Mouse (Mus musculus): Measurements from ENCODE around the gene Mpzl1.

DNA sequence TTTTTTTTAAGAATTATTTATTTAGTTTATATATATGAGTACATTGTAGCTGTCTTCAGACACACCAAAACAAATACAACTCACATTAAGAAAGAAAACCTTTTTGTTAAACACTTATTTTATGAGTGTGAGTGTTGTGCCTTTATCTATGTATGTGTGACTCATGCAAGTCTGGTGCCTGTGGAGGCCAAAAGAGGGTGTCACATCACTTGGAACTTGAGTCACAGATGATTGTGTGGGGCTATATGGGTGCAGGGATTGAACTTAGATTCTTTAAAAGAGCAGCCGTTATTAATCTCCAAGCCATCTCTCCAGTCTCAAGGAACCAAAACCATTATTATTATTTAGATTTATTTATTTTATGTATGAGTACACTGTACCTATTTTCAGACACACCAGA, 48.0 kb downstream of the Mpzl1 start:
- no peak for TF ChIP-seq GATA1 (IDR thresholded peaks at IDR 0.05; ENCODE audit: borderline replicate concordance, low read length)
- no peak for TF ChIP-seq FLI1 (IDR thresholded peaks at IDR 0.05; ENCODE audit: low read length)

Data from megakaryocyte, embryonic 14.5 days (primary cell).